Mouse (Mus musculus) brown adipose tissue, adult 24 weeks (tissue): ENCODE data around the gene Slc23a2. TPM values are rescaled to one million over a fixed set of nuclear protein-coding genes. Genes with fewer than 3 reads are reported as not detected.

ENCODE experiments used
- H3K27ac ChIP-seq: fragments of 200-500 bp; replicated peaks from 2 replicates; pipeline ENCODE4 v1.5.1; 2012; ENCODE audit warnings: low read depth, mild to moderate bottlenecking, low read length
- H3K4me1 ChIP-seq: fragments of 200-500 bp; 2 replicates; pipeline ENCODE4 v1.6.1; 2012; ENCODE audit warnings: low read length, mixed read lengths; ENCODE audit not compliant: control insufficient read depth, insufficient read depth, insufficient read length
- H3K4me3 ChIP-seq: fragments of 200-500 bp; 2 replicates; pipeline ENCODE4 v1.5.1; 2012; ENCODE audit warnings: low read depth, mild to moderate bottlenecking, low read length, moderate library complexity; ENCODE audit not compliant: insufficient read depth
- polyA plus RNA-seq: library from polyadenylated mRNA; stranded (reverse); fragments of >200 nt; gene quantifications from 2 replicates; pipeline ENCODE4 v1.2.4, GENCODE M21; 2012; ENCODE audit not compliant: missing spikeins, insufficient read depth, insufficient read length

Gene Slc23a2
- polyA plus RNA-seq, result 4.5 and 12.3 TPM in 2 replicates

DNA sequence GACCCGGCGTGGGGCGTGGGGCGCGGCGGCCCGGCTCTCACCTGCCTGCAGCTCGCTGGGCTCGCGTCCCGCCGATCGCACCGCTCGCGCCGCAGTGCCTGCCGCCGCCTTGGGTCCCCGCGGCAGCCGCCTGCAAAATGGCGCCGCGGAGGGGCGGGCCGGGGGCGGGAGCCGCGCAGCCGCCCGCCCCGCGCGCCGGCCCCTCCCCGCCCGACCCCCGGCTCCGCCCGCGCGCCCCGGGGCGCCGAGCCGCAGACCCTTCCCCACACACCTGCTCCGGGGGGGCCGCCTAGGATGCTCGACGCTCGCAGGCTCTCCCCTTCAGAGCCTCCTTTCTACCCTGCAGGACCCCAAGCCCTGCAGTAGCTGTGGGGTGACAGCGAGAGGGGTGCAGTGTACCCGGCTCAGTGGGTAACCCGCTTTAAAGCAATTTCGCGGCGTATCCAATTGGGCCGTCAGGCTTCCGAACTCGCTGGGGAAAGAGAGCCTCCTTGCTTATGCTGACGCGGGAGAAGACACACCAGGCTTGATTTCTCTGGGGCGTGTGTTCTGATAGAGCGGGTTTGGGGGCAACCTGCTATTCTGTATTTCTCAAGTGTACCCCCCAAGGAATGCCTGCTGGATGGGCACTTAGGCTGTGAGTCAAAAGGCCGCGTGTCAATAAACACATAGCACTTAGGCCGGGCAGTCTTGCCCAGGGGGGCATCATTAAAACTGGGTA, at the start of gene Slc23a2:
Gene Slc23a2, minus strand, starts transcription at position 138 of the 721 bp plus-strand sequence.
- Histone ChIP-seq H3K27ac (no peak within 1 kb of the TSS), H3K4me3 (peak within 1 kb of the TSS; percentile 99), H3K4me1 (peaks cover 4% of the 10 kb centered on the region; the same call in 1 of the 2 replicates)

DNA sequence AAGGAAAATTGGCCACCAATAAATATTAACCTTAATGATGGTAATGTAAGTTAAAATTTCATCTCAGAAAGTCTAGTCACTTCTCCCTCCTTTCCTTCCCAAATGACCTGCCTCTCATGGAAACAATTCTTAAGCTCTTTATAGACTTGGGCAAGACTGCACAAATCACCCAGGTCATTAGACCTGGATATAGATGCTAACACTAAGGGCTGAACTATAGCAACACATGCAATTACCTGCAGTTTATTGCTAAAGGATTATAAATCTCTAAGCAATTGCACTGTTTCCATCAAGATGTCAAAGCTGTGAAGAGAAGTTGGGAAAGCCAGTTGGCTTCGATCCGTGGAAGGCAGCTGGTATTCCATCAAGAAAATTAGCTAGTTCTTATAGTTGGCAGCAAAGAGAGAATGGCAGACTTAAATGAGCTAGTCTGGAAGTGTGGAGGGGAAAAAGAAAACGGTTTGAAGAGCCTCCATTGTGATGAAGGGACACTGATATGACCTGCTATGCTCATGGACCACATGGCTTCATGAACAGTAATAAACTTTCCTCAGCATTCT, 45.8 kb upstream of the Slc23a2 start:
- Histone ChIP-seq H3K4me3 (no peak overlapping the region), H3K27ac (no peak overlapping the region), H3K4me1 (no peaks in the 10 kb centered on the region)

DNA sequence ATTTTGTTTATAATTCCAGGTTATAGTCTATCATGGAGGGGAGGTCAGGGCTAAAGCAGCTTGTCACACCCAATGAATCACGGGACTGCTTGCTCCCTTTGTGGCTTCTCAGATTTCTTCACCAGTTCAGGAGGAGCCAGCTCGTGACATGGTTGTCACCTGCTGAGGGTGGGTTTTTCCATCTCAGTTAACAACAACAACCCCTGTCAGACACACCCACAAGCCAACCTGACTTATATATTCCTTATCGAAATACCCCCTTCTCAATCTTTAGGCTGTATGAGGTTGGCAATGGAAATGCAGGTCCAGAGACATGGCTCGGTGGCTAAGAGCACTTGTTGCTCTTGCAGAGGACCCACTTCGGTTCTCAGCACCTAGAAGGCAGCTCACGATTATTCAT, 39.0 kb upstream of the Slc23a2 start:
- H3K27ac ChIP-seq, result no peak overlapping the region
- no peak overlapping the region for H3K4me3 ChIP-seq
- no peaks in the 10 kb centered on the region for H3K4me1 ChIP-seq

DNA sequence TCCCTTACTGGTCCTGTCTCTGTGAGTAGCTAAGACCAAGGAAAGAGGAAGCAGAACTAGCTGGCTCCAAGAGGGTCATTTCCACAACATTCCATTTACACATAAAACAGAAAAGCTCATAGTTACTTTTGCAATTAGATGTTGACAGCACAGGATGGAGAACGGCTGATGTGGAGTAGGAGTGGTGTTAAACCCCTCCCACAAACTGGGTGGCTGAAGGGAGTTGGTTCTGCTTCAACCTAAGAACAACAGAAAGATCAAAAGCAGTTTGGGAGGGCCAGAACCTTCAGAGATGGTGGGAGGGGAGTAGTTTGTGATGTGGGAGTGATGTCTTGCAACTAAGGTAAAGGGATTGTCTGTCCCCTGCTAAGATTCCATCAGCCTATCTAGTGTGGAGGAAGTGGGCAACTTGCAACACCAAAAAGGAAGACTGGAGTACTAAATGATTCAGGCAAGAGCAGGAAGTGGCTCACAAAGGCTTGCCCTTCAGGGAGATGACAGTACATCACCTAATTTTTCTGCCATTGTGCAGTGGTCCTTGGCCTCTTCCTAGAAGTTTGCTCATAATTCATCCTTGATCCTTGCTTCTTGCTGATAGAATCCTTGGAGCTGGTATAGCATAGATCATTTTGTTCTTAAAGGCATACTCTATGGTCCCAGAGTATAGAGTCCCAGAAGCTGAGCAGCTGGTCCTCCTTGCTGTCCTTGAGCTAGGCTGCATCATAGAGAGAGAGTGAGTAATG, 35.7 kb upstream of the Slc23a2 start:
- H3K27ac ChIP-seq, result no peak overlapping the region; the same call in 1 of the 2 replicates
- H3K4me3 ChIP-seq, result no peak overlapping the region
- H3K4me1 ChIP-seq, result no peaks in the 10 kb centered on the region

DNA sequence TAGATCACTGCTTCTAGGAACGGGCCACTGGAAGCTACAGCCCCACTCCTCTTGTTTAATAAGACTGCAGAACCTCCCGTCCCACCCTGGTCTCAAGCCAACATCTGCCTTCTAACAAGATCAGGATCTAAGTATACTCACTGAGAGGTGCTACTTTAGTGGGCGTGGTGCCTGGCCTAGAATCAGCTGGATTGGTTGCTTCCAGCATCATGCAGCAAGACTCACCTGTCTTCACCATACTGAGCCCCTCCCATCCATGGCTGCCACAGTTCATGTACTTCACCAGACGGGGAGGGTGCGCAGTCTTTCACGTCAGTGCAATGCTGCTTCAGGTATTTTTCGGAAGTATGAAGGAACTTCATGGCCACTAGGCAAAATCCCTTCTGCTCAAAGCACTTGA, 34.5 kb upstream of the Slc23a2 start:
- Histone ChIP-seq H3K4me1 (no peaks in the 10 kb centered on the region), H3K27ac (no peak overlapping the region), H3K4me3 (no peak overlapping the region)

DNA sequence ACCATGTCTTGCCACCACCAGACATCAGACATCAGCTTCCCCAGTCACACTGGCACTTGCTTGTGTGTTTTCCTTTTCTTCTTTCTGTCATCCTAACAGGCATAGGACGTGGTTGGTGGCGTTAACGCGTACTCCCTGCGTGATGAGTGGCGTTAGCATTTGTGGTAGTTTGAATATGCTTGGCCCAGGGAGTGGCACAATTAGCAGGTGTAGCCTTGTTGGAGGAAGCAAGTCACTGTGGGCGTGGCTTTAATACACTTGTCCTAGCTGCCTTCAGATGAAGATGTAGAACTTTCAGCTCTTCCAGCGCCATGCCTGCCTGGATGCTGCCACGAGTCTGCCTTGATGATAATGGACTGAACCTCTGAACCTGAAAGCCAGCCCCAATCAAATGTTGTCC, 32.5 kb upstream of the Slc23a2 start:
- no peaks in the 10 kb centered on the region for H3K4me1 ChIP-seq
- H3K4me3 ChIP-seq, result no peak overlapping the region
- no peak overlapping the region for H3K27ac ChIP-seq

DNA sequence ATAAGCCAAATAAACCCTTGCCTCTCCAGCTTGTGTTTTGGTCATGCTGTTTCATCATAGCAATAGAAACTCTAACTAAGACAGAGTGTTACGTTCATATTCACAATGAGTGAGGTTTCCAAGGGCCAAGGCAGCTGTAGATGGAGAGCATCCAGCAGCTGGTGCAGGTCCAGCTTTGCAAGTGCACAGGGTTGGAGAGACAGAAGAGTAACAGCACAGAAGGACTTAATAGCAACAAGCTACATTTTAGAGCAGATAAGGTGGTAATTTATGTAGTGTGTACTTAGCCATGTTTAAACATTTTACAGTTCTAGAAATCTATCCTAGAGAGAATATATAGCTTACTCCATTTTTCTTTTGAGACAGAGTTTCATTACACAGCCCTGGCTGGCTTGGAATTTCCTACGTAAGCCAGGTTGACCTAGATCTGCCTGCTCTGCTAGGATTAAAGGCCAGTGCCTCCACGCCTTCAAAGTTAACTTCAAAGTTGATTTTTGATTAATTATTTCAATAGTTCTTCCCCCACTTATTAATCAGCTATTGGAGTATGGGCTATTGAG, 31.5 kb upstream of the Slc23a2 start:
- H3K27ac ChIP-seq, result no peak overlapping the region
- no peak overlapping the region for H3K4me3 ChIP-seq
- H3K4me1 ChIP-seq, result no peaks in the 10 kb centered on the region

DNA sequence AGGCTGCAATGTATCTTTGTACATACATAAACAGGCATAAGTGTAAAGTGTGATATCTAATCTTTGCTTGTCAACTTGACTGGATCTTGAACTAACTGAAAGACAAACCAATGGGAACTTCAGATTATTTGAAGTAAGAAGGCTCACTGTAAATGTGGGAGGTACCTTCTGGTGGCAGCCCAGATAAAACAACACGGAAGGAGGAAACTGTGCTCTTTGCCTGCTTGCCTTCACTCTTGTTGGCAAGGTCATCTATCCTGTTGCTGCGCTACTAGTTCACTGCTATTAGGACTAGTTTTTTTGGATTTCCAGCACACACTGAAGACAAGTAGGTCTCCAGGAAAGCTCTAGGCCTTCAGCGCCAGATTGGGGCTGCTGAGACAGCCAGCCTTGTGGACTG, 29.1 kb upstream of the Slc23a2 start:
- Histone ChIP-seq H3K4me1 (no peaks in the 10 kb centered on the region), H3K27ac (no peak overlapping the region), H3K4me3 (no peak overlapping the region)

DNA sequence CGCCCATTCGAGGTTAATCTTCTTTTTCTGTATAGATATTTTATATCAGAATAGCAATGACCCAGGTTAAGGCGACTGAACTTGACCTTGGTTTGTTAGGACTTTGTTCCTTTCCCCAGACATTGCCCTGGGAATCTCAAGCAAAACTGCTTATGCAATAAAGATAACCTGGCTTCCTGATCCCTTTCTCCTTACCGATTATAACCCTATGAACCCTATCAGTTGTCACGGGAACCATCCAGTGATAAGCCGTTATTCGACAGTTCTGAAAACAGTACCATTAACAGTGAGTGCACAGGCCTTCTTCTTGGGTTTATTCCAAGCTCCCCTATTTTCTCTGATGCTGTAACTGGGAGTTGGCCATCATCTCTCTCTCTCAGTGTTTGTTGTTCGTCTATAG, 27.0 kb upstream of the Slc23a2 start:
- Histone ChIP-seq H3K4me1 (no peaks in the 10 kb centered on the region), H3K4me3 (no peak overlapping the region), H3K27ac (no peak overlapping the region)

DNA sequence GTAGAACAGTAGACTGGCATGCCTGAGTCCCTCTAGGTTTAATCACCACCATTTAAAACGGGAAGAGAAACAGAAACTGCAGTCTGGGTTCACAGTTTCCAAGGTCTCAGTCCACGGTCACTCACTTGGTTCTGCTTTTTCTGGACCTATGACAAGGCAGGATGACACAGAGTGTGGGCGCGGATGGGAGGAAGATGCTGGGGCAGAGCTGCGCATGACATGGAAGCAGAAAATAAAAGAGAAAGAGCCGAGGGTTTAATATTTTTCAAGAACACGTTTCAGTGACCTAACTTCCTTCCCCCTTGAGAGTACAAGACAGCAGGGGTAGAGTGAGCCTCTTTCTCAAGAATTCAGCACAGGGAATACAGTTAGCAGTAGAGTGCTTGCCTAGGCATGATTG, 24.2 kb upstream of the Slc23a2 start:
- H3K4me3 ChIP-seq, result no peak overlapping the region
- no peaks in the 10 kb centered on the region for H3K4me1 ChIP-seq
- H3K27ac ChIP-seq, result no peak overlapping the region

DNA sequence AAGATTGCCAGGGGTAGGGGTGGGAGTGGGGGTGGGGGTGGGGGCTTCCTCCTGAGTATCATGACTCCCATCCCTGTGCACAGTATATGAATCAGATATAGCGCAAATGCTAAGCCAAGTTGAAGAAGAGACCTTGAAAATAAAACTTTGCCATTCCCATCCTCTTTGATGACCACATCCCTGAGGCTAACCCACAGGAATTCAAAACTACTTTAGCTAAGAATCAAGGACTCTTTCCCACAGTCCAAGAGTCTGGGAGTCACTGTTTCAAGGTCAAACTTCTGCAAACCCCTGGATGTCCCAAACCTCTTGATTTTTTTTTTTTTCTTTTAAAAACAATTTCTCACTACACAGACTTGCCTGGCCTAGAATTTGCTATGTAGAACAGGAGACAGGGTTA, 18.7 kb upstream of the Slc23a2 start:
- no peak overlapping the region for H3K27ac ChIP-seq
- no peak overlapping the region for H3K4me3 ChIP-seq
- H3K4me1 ChIP-seq, result no peaks in the 10 kb centered on the region

DNA sequence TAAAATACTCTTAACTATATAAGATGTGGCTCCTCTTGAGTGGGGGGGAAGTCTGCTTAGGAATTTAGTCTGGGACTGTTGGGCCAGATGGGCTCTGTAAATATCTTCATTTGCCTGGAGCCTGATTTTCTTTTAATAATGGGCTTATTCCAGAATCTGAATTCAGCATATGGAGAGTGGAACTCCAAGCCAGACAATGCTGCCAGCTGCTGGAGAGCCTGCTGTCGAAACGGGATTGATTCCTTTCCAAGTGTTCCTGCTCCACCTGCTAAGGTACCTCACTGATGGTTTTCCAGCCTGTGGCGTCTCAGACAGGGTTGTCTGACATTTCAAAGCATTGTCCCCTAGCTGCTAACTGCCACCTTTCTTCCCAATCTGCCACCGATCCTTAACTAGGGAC, 12.6 kb upstream of the Slc23a2 start:
- H3K4me3 ChIP-seq, result no peak overlapping the region
- no peak overlapping the region for H3K27ac ChIP-seq
- no peaks in the 10 kb centered on the region for H3K4me1 ChIP-seq

DNA sequence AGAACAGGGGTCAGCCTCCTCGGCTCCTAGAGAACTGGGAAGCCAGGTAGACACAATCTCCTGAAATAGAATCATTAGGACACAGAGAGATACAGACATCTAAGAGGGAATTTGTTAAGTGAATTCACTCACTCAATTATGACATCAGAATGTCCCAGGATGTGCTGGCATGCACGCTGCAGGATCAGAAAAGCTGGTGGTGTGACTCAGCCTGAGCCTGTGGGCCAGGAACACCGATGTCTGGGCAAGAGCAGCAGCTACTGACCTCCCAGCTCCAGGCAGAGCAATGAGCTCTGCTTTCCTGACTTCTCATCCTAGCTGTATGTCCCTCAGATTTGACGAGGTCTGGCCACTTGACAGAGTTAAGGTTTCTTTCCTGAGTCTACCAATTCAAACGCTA, 7.8 kb upstream of the Slc23a2 start:
- H3K27ac ChIP-seq, result no peak overlapping the region
- peaks cover 9% of the 10 kb centered on the region for H3K4me1 ChIP-seq
- H3K4me3 ChIP-seq, result no peak overlapping the region

DNA sequence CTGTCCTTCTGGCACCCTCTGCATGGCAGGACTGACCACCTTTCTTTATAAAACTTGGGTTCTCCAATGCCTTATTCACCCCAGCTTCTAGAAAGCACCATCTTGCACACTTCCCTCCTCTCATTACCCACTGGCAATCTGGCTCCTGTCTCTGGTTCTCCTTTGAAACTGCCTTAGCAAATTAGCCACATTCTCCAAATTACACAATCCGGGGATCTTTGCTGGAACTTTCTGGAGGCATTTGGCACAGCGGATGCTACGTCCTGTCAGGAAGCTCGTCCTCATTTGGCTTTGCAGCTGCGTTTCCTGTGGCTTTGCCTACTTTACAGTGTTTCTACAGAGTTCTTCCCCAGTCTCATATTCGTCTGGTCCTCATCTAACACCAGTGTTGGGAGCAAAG, 6.7 kb upstream of the Slc23a2 start:
- Histone ChIP-seq H3K4me3 (no peak overlapping the region), H3K4me1 (peaks cover 9% of the 10 kb centered on the region), H3K27ac (peak overlapping the region; percentile 45)

DNA sequence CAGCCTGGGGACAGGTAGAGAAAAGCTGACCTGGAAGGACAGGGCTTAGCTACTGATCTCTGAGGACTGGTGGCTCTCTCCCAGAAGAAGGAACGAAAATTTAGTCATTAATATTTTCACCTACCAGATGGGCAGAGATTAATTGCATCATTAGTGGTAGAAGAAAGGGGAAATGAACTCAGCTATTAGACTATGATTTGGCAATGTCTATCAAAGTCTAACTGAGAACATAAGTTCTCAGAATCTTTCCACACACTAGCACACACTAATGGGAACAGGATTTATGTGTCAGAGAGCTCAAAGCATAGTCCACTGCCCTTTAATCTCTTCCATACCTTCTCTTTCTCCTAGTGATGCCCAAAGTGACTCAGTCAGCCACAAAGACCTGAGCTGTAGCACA, 6.0 kb upstream of the Slc23a2 start:
- peaks cover 9% of the 10 kb centered on the region for H3K4me1 ChIP-seq

More for the DNA sequence above, 6.0 kb upstream of the Slc23a2 start:
- no peak overlapping the region for H3K4me3 ChIP-seq
- no peak overlapping the region for H3K27ac ChIP-seq
